Mouse (Mus musculus): ENCODE data around the gene Vwf. TPM values are rescaled to one million over a fixed set of nuclear protein-coding genes. Genes with fewer than 3 reads are reported as not detected.

The Vwf gene
- total and polyA plus RNA-seq, 2 experiments from 2014 or later, result 16.6 to 36.7 TPM

DNA sequence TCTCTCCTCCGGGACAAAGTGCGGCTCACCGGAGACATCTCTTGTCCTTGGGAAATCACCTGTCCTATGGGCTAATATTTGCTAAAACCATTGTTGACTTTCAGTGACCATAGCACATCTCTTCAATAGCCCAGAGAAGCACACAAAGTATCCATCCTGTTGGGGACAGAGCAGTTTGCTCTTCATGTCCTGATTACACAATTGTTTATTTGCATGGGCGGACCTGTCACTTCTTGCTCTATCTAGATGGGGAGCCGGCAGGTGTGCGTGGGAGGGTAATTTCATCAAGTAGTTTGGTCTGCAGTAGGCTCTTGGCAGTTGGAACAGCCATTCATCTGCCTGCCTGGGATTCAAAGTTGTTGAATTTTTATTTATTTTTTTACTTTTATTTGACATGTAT, 28.5 kb downstream of the Vwf start:
- Histone ChIP-seq H3K9me3 (ENCODE audit: low read length) (no peaks in the 10 kb centered on the region), H3K27ac (ENCODE audit: low read depth, low read length) (no peak overlapping the region), H3K4me2 (ENCODE audit: low read depth, low read length, poor library complexity, severe bottlenecking) (no peak overlapping the region), H3K4me3 (ENCODE audit: low read depth, low read length) (no peak overlapping the region), H3K36me3 (ENCODE audit: insufficient read depth, low read length) (no peaks in the 10 kb centered on the region), H3K4me1 (ENCODE audit: insufficient read depth, low read length) (peaks cover 11% of the 10 kb centered on the region), H3K9ac (replicated peaks; ENCODE audit: low read length, poor library complexity, severe bottlenecking) (no peak overlapping the region), H3K27me3 (ENCODE audit: insufficient read depth, low read length) (no peaks in the 10 kb centered on the region; the same call in 1 of the 2 replicates)
- ATAC-seq (ENCODE audit: low FRiP score) (no peak), DNase-seq (ENCODE audit: low spot score) (peak; percentile 57)
- WGBS, result 98% methylated on average over 6 of the region's 6 CpGs
- TF ChIP-seq CTCF (IDR thresholded peaks at IDR 0.05), result no peak

DNA sequence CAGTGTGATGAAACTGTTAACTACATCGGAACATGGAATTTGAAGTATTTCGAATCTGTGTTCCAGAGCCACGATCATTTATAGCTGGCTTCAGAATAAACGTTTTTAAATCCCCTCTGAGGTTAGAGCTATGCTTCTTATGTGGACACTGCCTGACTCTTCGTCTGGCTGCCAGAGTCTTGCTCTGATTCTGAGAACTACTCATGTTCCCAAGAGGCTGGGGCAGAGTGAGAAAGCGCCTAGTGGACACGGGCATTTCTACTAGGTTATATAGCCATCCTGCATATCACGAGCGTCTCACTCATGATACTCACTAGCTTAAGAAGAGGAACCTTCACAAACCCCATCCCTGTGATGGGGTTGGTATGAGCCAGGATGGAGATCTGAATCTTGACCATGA, 30.7 kb downstream of the Vwf start:
- DNase-seq (ENCODE audit: low spot score) (no peak), ATAC-seq (ENCODE audit: low FRiP score) (no peak)
- H3K36me3 ChIP-seq (ENCODE audit: insufficient read depth, low read length), result no peaks in the 10 kb centered on the region
- no peak overlapping the region for H3K4me3 ChIP-seq (ENCODE audit: low read depth, low read length)
- H3K27me3 ChIP-seq (ENCODE audit: insufficient read depth, low read length), result no peaks in the 10 kb centered on the region
- no peak overlapping the region for H3K9ac ChIP-seq (replicated peaks; ENCODE audit: low read length, poor library complexity, severe bottlenecking)
- H3K27ac ChIP-seq (ENCODE audit: low read depth, low read length), result no peak overlapping the region
- no peaks in the 10 kb centered on the region for H3K9me3 ChIP-seq (ENCODE audit: low read length)
- H3K4me1 ChIP-seq (ENCODE audit: insufficient read depth, low read length), result peaks cover 11% of the 10 kb centered on the region
- WGBS, result 90% methylated on average over 9 of the region's 9 CpGs
- H3K4me2 ChIP-seq (ENCODE audit: low read depth, low read length, poor library complexity, severe bottlenecking), result no peak overlapping the region
- no peak for TF ChIP-seq CTCF (IDR thresholded peaks at IDR 0.05)

- no peak overlapping the region for H3K27ac ChIP-seq (ENCODE audit: low read depth, low read length)
- H3K4me1 ChIP-seq (ENCODE audit: insufficient read depth, low read length), result peaks cover 7% of the 10 kb centered on the region
- no peaks in the 10 kb centered on the region for H3K36me3 ChIP-seq (ENCODE audit: insufficient read depth, low read length)
- no peaks in the 10 kb centered on the region for H3K9me3 ChIP-seq (ENCODE audit: low read length)
- TF ChIP-seq CTCF (IDR thresholded peaks at IDR 0.05), result no peak
- ATAC-seq (ENCODE audit: low FRiP score) (no peak), DNase-seq (ENCODE audit: low spot score) (peak; percentile 89)
- H3K4me3 ChIP-seq (ENCODE audit: low read depth, low read length), result no peak overlapping the region
- no peak overlapping the region for H3K9ac ChIP-seq (replicated peaks; ENCODE audit: low read length, poor library complexity, severe bottlenecking)
- no peaks in the 10 kb centered on the region for H3K27me3 ChIP-seq (ENCODE audit: insufficient read depth, low read length)
- no peak overlapping the region for H3K4me2 ChIP-seq (ENCODE audit: low read depth, low read length, poor library complexity, severe bottlenecking)
- WGBS, result 30% methylated on average over 11 of the region's 11 CpGs
Observed at GRCm38 (mm10) chr6:125577882-125578646, 31.5 kb downstream of the Vwf start.

DNA sequence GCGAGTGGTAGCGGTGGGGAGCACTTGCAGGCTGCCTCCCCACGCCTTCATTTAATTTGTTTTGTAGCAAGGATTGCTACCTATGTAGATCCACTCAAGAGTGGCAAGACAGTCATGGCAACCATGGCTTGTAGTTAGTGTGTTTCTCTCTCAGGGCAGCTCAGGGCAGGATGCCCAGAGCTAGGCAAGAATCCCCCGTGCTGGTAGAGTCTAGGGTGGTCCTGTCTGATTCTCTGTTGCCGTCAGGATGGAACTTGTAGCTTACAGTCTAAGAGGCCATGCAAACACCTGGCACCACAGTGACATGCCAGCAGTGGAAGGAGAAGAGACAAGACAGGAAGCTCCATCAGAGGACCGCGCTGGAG, 32.1 kb downstream of the Vwf start:
- H3K36me3 ChIP-seq (ENCODE audit: insufficient read depth, low read length), result no peaks in the 10 kb centered on the region
- WGBS, result 44% methylated on average over 7 of the region's 7 CpGs
- H3K9me3 ChIP-seq (ENCODE audit: low read length), result no peaks in the 10 kb centered on the region
- no peak for DNase-seq (ENCODE audit: low spot score)
- no peak overlapping the region for H3K4me3 ChIP-seq (ENCODE audit: low read depth, low read length)
- no peak for ATAC-seq (ENCODE audit: low FRiP score)
- no peak overlapping the region for H3K4me2 ChIP-seq (ENCODE audit: low read depth, low read length, poor library complexity, severe bottlenecking)
- no peak overlapping the region for H3K9ac ChIP-seq (replicated peaks; ENCODE audit: low read length, poor library complexity, severe bottlenecking)
- no peaks in the 10 kb centered on the region for H3K27me3 ChIP-seq (ENCODE audit: insufficient read depth, low read length)
- peaks cover 4% of the 10 kb centered on the region; the same call in 1 of the 2 replicates for H3K4me1 ChIP-seq (ENCODE audit: insufficient read depth, low read length)
- no peak overlapping the region for H3K27ac ChIP-seq (ENCODE audit: low read depth, low read length)
- TF ChIP-seq CTCF (IDR thresholded peaks at IDR 0.05), result no peak

DNA sequence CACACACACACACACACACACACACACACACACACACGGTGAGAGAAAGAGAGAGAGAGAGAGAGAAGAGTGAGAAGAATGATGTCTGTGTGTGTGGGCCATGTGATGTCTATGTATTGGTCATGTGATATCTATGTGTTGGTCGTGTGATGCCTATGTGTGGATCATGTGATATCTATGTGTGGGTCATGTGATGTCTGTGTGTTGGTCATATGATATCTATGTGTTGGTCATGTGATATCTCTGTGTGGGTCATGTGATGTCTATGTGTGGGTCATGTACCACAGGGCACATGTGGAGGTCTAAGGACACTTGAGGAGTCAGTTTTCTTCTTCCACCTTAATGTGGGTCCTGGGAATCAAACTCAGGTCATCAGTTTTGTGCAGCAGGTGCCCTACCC, 33.3 kb downstream of the Vwf start:
- H3K27ac ChIP-seq (ENCODE audit: low read depth, low read length), result no peak overlapping the region
- WGBS, result 100% methylated on average over 2 of the region's 2 CpGs
- no peak overlapping the region for H3K4me2 ChIP-seq (ENCODE audit: low read depth, low read length, poor library complexity, severe bottlenecking)
- no peaks in the 10 kb centered on the region for H3K36me3 ChIP-seq (ENCODE audit: insufficient read depth, low read length)
- no peak for TF ChIP-seq CTCF (IDR thresholded peaks at IDR 0.05)
- H3K9ac ChIP-seq (replicated peaks; ENCODE audit: low read length, poor library complexity, severe bottlenecking), result no peak overlapping the region
- no peak for DNase-seq (ENCODE audit: low spot score)
- no peaks in the 10 kb centered on the region for H3K27me3 ChIP-seq (ENCODE audit: insufficient read depth, low read length)
- no peak overlapping the region for H3K4me3 ChIP-seq (ENCODE audit: low read depth, low read length)
- no peak for ATAC-seq (ENCODE audit: low FRiP score)
- H3K4me1 ChIP-seq (ENCODE audit: insufficient read depth, low read length), result peaks cover 4% of the 10 kb centered on the region; the same call in 1 of the 2 replicates
- no peaks in the 10 kb centered on the region for H3K9me3 ChIP-seq (ENCODE audit: low read length)

DNA sequence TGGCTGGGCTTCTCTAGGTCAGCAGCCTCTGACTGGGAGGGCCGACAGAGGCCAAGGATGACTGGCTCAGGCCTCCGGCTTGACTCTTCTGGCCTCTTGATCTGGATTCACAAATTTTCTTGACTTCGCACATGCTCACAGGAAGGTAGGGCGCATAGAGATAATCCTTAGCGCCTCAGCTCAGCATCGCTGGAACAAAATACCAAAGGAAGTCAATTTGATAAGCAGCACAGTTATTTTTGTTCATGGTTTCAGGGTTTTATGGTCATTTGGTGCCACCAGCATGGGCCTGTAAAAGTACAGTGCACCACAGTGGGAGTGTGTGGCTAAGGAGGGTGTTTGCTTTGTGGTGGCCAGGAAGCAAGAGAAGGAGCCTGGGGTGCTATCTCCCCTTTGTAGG, 37.1 kb downstream of the Vwf start:
- no peak for ATAC-seq (ENCODE audit: low FRiP score)
- WGBS, result 91% methylated on average over 6 of the region's 6 CpGs
- H3K36me3 ChIP-seq (ENCODE audit: insufficient read depth, low read length), result no peaks in the 10 kb centered on the region

More for the DNA sequence above, 37.1 kb downstream of the Vwf start:
- H3K9ac ChIP-seq (replicated peaks; ENCODE audit: low read length, poor library complexity, severe bottlenecking), result no peak overlapping the region
- H3K4me3 ChIP-seq (ENCODE audit: low read depth, low read length), result no peak overlapping the region
- no peak overlapping the region for H3K4me2 ChIP-seq (ENCODE audit: low read depth, low read length, poor library complexity, severe bottlenecking)
- no peak for TF ChIP-seq CTCF (IDR thresholded peaks at IDR 0.05)
- H3K27me3 ChIP-seq (ENCODE audit: insufficient read depth, low read length), result no peaks in the 10 kb centered on the region
- H3K4me1 ChIP-seq (ENCODE audit: insufficient read depth, low read length), result 0 out of 2 replicates have a peak, but pooled peaks cover 4% of the 10 kb centered on the region
- no peak for DNase-seq (ENCODE audit: low spot score)
- no peak overlapping the region for H3K27ac ChIP-seq (ENCODE audit: low read depth, low read length)
- H3K9me3 ChIP-seq (ENCODE audit: low read length), result no peaks in the 10 kb centered on the region
